Mouse (Mus musculus) megakaryocyte, adult 5-6 weeks (primary cell): Measurements from ENCODE around the gene Lrrc28. TPM values are rescaled to one million over a fixed set of nuclear protein-coding genes. Genes with fewer than 3 reads are reported as not detected.
"Not testable (repeated sequence)": the region's sequence is repeated elsewhere in the genome, so short reads cannot be mapped to it uniquely, and the experiment has no call there.

ENCODE experiments used
- ATAC-seq: 2 replicates; pipeline ENCODE4 v1.8.0; 2016; ENCODE audit warnings: mild to moderate bottlenecking, inconsistent platforms; ENCODE audit not compliant: poor library complexity, severe bottlenecking
- total RNA-seq, 2 experiments: library from RNA; stranded (forward) in 1 of 2; stranded (reverse) in 1 of 2; fragments of 153-499, 151-499 nt in 1 of 2; fragments of 221-1000, 200-1000 nt in 1 of 2; gene quantifications; 2 replicates each; pipeline versions ENCODE4 v1.2.3 to v1.2.4; 2015 to 2017

The Lrrc28 gene
- total RNA-seq, 2 experiments from 2014 or later: 9.0 to 10.2 TPM

DNA sequence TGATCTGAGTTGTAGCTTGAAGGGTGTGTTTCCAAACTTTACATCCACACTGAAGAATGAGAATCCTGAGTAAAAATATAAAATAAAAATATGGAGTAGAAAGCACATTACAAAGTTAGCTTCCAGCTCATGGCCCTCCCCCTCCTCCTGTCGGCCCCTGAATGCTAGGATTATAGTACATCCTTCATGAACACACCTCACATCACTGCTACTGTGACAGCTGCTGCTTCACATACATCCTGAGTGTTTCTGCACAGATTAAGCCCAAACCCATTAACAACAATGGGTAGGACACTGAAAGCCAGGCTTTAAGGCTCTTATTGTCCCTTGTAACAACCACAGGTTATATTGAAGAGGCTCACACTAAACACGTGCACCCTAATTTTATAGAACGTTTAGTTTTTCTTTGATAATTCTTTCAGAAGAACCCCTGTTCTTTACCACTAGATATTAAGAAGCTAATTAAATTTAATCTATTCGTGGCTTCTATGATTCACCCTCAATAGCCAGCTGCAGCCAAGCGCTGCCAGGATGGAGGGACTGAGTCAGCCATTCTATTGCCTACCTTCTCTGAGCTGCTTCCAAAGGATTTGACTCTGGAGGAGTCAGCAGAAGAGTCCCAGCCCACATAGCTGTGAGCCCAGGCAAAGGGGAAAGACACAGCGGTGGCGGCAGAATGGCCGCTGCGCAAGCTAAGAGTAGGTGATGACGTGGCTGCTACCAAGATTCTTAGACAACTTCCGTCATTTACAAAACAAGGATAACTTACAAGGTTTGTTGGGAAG is 108.3 kb downstream of the Lrrc28 start:
- no peak for ATAC-seq

DNA sequence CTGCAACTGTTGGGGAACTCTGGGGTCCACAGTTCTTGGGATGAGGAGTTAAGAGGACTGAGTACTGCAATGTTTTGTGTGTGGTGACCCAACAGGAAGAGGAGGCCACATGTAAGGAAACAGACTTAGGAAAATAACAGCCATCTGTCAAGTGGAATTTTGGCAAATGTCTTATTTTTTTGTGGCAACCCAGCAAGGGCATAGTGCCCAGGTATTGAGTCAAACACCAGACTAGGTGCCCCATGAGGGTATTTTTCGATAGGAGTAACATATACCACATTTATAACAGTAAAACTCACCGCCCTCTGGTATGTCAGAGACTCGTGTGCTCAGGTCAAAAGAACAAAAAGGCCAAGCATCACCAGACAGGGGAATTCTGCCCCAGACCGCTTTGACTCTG is 109.1 kb downstream of the Lrrc28 start:
- no peak for ATAC-seq

DNA sequence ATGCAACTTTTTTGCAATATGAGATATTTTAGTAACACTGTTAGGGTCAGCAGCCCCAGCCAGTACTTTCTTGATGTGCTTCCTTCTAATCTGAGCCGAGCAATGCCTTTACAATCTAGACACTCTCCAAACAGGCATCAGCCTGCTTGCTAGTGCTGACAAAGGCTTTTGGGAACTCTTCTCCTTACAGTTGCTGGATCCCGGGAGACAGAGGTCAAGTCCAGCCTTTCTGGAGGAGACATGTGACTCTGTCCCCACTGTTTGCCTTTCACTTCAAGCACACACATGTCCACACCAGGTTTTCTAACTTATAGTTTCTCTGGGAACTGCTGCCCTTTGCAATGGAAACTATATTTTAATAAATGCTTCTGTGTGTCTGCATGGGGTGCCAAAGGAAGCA is 114.1 kb downstream of the Lrrc28 start:
- ATAC-seq: no peak

DNA sequence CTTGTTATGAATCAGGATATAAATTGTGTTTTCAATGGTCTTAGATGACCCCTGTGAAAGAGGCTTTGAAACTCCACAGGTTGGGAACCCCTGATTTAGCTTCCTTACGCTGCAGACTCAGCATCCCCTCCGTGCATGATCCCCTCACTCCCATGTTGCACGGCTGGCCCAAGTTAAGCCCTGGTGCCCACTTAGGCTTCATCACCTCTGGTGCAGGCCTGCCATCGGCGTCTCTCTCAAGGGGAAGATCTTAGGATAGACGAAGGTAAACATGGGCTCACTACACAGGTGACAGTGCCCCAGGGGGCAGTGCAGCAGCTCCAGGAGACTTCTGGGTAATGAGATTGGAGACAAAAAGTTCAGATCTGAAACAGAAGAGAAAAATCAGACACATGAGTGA is 115.7 kb downstream of the Lrrc28 start:
- no peak for ATAC-seq

DNA sequence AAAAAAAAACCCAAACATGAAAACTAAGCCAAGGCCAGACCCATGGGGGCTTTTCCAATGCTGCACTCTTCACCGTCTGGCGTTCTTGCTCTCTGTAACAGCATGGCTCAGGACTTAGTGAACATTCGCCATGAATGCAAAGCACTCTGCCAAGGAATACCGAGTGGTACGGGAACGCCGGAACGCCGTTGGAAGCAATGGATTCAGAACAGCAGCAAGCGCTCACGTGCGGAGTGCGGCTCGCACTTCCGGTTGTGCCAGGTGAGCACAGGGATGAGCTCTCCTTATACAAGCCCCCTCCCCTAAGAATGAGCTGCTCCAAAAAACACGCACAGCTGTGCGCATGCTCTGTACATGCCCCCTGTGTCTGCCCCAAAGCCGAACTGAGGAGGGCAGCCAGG is 116.2 kb downstream of the Lrrc28 start:
- no peak for ATAC-seq

DNA sequence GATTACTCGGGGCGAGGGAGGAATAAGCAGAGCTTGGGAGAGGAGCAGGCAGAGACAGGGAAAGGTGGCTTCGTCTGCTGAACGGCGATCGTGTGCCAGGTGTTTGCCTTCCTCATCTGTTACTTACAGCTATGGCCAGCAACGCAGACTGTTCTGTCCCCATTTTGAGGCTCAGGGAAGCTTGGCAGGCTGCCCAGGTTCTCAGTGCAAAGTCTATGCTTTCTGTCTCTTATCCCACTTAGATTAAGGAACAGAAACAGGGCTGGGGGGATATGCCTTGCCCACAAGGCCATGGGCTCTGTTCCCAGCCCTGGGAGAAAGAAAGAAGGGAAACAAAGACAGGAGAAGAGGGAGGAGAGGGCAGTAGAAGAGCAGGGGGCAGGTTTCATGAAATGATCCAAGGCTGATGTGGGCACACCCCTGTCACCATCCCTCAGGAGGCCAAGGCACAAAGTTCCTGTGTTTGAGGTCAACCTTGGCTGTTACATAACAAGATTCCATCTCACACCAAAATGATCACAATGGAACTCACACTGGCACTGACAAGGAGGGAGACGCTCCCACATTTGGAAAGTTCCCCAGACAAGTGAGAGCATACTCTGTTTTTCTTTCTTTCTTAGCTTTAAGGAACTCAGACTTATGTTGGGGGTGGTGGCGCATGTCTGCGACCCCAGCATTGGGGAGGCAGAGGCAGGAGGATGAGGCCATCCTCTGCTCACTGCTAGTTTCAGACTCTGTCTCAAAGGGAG is 116.8 kb downstream of the Lrrc28 start:
- ATAC-seq: peak; percentile 25; the same call in 1 of the 2 replicates

DNA sequence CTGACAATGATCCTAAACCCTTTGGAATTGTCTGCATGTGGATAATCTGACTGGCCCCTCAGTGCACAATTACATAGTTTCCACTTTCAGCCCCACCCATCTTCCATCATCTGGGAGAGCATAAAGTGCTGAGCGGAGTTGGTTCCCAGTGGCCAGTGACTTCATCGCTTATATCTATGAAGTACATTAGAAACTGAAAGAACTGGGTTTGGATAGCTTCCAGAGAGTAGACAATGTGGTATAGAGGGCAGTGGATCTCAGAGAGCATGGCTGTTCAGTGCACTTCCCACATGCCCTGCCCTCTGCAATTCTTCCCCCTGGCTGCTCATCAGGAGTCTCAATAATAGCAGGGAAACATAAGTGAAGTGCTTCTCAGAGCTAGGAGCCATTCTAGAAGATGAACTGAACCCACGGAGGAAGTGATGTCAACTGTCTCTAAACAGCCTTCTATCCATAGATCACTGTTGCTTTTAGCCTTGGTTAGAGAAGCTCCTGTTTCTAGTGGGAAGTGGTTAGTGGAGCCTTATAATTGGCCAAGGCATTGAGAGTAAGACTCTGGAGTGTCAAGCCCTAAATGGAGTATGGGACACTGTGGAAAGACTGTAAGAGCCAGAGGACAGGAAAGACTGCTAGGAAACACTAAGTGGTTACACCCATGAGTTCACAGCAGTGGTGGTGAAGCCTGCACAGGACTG is 119.0 kb downstream of the Lrrc28 start:
- peak; percentile 50 for ATAC-seq

DNA sequence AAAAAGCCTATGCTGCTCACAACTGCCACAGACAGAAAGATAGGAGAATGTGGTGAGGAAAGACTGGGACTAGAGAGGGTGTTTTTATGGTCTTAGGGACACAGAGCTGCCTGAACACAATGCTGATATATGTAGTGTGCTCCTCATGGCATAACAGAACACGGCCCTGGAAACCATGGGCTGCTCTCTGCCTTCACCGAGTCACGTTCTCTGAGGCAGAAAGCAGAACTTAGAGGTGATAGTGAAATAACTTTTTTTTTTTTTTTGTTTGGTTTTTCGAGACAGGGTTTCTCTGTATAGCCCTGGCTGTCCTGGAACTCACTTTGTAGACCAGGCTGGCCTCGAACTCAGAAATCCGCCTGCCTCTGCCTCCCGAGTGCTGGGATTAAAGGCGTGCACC is 121.0 kb downstream of the Lrrc28 start:
- not testable (repeated sequence) for ATAC-seq

DNA sequence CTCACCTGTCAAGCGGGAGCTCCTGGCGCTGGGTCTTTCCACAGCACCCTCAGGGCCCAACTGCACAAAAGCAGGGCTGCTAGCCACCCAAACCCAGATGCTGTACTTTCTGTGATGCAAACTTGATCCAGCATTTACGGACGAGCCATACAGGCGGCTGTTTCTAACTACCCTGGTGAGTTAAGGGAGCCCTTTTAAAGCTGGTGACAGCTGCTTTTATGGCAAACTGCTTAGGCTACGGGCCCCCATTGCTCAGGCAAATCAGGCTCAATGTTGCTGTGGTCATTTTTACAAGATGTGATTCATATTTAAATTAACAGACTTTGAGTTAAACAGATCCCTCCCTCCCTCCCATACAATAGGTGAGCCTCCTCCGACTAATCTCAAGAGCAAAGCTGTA is 121.7 kb downstream of the Lrrc28 start:
- ATAC-seq: no peak

DNA sequence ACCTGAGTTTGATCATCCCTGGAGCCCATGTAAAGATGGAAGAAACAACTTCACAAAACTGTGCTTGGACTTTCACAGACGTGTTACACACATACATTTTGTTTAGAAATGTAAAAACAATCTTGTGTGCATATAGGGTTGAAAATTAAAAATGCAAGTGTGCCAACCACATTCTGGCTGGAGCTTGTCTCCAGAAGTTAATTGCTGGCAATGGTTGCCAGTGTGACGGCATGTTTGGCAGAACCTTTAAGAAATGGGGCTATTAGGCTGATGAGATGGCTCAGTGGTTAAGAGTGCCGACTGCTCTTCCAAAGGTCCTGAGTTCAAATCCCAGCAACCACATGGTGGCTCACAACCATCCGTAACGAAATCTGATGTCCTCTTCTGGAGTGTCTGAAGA is 123.3 kb downstream of the Lrrc28 start:
- not testable (repeated sequence) for ATAC-seq

DNA sequence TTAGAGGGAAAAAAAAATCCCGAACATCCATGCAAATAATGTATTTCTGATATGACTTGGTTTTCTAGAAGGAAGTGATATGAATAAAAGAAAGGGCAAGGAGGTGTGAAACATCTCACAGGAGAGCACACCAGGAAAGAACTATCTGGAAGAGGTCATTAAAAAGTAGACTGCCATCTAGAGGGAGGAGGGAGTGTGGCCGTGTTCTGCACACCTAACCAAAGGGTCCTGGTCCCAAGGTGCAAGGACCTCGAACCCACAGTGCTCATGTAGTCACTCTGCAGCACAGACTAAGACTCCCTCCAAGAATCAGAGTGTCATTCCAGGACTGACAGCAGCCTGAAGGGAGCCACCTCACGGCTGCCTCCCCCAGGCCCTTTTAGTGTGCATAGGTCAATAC is 124.1 kb downstream of the Lrrc28 start:
- no peak for ATAC-seq

DNA sequence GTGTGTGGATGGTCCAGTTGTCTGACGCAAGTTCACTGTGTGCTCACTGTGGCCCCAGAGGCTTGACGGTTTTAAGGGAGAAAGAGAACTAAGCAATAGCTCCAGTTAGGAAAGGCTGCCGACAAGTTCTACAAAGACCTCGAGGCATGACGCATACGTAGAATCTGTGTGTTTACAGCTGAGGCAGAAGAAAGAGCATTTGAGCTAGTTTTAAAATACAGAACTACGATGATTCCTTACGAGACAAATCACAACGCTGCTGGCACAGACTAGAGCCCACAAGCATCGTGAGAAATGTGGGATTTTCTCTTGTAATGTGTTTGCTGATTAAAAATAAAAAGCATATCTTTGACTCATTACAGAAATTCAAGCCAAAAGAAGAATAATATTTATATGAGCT is 125.1 kb downstream of the Lrrc28 start:
- no peak for ATAC-seq

DNA sequence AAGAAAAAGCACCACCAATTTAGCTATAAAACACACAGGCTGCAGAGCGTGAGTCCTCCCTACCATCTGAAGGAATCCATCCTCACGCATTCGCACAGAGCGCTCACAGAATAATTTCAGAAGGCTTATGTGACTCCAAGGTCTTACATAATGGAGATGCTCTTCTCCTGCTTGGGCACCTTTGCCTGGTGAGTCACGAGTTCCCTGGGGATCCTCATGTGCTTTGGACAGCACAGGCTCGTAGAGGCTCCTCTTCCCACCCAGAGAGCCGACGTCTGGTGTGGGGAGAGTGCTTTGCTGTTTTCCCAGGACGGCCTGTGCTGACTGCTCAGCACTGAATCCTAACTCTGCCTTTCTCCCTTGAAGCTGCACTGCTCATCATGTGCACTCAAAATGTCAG is 129.4 kb downstream of the Lrrc28 start:
- no peak for ATAC-seq

DNA sequence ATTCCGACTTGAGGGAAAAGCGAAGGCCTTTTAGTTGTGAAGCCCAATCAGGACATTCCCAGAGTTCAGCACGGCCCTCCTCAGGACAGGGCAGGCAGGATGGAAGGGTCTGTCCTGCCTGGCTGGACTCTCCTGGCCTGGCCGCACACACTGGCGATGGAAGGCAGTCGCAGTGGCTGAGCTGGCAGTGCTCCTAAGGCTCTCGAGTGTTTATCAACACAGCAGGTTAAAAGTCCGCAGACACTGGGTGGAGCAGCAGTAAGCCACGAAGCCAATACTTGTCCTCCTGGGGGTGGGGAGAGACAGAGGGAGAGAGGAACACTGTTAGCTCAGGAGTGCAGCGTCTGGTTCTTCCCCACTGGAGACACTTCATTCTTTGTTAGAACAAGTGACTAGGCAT is 130.2 kb downstream of the Lrrc28 start:
- no peak for ATAC-seq

DNA sequence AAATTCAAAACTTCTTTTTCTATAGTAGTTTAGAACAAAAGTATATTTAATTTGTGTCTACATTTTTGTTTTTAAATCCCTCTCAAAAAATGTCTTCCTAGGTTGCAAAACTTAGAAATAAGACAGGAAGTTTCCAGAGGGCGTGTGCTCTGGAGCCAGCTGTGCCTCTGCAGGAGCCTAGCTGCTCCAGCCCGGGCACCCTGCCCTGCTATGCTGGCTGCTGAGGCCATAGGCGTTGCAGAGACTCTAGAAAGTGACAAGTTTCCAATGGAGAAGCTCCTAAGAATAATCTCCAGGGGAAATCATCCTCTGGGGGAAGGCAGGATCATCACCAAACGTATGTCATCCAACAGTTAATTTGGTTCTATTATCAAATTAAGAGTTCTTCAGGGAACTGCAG is 130.7 kb downstream of the Lrrc28 start:
- no peak for ATAC-seq

DNA sequence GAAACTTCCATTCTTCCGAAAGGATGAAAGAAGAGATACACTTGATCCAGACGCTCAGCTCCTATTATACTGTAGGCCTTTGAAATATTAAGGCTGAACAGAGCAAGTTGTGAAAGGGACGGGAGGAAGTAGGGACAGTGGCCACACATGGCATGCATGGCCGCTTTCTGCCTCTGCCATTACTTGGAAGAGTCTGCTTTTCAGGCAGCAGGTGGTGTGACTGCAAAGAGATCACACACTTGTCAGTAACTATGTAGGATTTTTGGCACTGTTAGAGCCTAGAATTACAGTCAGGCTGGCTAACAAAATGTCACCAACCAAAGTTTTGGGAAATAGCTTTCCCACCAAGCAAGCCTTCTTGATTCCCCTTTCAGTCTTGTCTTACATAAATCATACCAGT is 131.4 kb downstream of the Lrrc28 start:
- no peak for ATAC-seq

DNA sequence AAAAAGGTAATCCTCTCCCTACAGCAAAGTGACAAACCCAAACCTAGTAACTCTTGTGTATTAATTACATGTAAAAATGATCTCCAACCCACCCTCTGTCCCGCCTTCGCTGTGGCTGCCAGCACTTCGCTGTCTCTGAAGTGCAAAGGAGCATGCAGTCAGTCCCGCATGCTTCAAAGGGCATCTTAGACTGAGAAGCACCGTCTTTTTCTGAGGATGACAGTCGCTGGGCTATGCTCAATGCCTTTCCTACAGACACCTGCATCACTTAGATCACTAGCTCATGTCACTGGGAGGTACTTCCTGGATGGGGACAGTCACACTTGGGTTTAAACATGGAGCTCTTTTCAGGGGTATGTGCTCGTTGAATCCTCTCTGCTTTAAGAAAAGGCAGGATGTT is 133.5 kb downstream of the Lrrc28 start:
- no peak for ATAC-seq

DNA sequence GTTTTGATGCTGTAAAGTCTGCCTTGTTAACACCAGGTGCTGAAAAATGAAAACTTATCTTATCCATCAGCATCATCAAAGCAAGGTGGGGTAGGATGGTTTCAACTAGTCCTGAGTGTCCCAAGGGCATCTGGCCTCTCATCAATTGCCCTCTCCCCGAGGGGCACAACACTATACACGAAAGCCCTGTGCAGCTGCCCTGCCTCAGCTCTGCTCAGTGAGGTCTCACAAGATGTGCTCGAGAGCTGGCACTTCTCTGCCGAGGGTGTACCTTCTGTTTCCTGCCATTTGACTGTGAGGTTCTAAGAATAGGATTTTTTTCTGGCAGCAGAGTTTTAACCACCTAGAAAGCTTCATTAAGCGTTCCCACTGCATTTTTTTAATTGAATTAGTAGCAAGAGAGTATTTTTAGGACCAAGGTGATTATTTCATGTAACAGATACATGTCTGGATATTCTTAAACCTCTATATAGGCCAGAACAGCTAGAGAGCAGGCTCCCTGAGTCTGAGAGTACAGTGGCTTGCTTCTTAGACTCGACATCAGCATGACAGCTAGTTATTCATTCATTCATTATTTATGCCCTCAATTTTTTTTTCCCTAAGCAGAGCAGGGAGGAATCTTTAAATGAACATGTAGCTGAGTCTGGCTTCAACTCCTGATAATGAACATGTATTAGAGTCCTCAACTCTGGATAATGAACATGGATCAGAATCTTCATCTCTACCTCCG is 141.6 kb downstream of the Lrrc28 start:
- no peak for ATAC-seq

DNA sequence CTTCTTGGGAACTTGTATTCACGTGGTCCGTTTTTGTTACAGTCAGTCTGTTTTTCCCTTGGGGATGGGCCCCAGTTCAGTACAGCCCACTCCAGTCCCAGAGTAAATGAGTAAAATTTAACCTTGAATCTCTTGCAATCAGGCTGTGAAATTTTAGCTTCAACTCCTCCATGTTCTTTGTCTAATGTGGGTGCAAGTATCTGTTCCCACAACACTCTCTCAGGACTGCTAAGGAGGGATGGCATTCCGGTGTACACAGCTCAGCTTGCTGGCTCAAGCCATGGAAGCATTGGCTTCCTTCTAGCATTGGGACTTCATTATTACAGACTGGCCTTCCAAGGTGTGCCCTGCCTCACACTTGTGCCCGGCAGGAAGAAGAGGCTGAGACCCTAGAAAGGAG is 142.4 kb downstream of the Lrrc28 start:
- no peak for ATAC-seq

DNA sequence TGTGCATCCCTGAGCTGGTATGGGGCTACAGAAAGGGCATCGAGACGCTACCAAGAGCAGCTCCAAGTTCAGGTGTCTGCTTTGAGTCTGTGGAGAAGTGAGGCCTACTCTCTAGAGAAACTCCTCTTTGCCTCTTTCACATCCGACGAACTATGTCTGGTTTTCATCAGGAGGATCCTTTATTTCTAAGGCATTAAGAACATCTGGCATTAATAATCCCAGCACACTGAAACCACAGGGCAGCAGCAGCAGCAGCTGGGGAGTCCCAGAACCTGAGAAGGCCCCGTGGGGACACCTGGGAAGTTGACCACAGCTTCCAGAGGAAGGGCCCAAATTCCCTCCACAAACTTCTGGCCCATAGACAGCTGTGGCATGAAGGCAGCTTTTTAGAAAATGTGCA is 144.2 kb downstream of the Lrrc28 start:
- ATAC-seq: no peak
